7 mouse cellular contexts compared by ENCODE assay signal in the genomic region with DNA sequence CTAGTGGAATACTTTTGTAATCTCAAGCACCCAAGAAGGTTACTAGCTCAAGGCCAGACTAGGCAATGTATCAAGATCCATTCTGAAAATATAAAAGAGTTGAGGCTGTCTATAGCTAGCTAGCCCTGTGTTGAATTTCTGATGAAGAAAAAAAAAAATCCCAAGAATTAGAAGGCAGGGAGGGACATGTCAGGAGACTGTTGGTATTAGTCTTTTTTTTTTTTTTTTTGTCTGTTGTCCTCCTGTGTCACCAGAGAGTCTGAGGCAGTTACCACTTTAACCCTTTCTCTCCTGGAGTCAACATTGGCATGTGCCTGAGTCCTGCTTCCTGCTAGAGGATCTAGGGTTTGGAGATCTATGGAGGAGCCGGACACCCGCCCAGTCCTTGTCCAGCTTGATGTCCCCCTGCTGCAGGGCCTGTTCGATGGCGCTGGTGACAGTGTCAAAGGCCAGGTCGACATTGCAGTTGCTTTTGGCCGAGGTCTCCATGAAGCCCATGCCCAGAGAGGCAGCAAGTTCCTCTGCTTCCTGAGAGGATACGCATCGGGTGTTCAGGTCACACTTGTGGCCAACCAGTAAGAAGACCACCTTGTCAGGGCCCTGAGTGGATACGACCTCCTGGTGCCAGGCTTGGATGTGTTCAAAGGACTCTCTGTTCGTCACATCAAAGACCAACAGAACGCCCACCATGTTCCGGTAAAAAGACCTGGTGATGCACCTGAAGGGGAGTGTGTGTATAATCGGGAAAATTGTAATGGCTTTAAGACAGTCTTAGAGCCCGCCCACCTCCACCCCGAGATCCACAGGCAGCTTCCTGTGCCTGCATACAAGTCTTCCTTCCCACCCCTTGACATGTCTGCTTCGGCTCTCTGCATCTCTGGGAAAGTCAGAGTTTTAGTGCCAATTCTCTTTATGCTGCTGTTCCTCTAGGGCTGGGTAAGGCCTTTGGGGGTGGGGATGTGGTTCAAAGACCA. TPM values are rescaled to one million over a fixed set of nuclear protein-coding genes. Genes with fewer than 3 reads are reported as not detected.
DNase-seq lines count a peak whose midpoint lies in the region; ATAC-seq lines count a peak whose summit lies in the region.

No protein-coding gene starts in this region.

- peaks cover 21% of the 10 kb centered on the region for H3K27me3 ChIP-seq in megakaryocyte, embryonic 14.5 days (replicated peaks)
- H3K27me3 ChIP-seq in embryonic facial prominence, embryonic 13.5 days = no peaks in the 10 kb centered on the region
- H3K27me3 ChIP-seq in limb, embryonic 10.5 days (ENCODE audit: low read depth, poor library complexity, severe bottlenecking) = no peaks in the 10 kb centered on the region
- no peaks in the 10 kb centered on the region for H3K27me3 ChIP-seq in stomach, embryonic 14.5 days (ENCODE audit: control insufficient read depth, insufficient read depth, low read length)

- peak overlapping the region; percentile 71 for H3K9ac ChIP-seq in embryonic facial prominence, embryonic 13.5 days
- H3K9ac ChIP-seq in stomach, embryonic 14.5 days (replicated peaks; ENCODE audit: low read depth, low read length) = peak overlapping the region; percentile 50; the same call in 1 of the 2 replicates

- H3K27ac ChIP-seq in embryonic facial prominence, embryonic 13.5 days = peak overlapping the region; percentile 55; the same call in 1 of the 2 replicates
- peak overlapping the region; percentile 38 for H3K27ac ChIP-seq in limb, embryonic 10.5 days
- H3K27ac ChIP-seq in stomach, embryonic 14.5 days (ENCODE audit: low read length) = no peak overlapping the region

- H3K36me3 ChIP-seq in megakaryocyte, embryonic 14.5 days (replicated peaks; ENCODE audit: low read length) = no peaks in the 10 kb centered on the region
- no peaks in the 10 kb centered on the region for H3K36me3 ChIP-seq in embryonic facial prominence, embryonic 13.5 days
- no peaks in the 10 kb centered on the region for H3K36me3 ChIP-seq in limb, embryonic 10.5 days
- H3K36me3 ChIP-seq in stomach, embryonic 14.5 days (ENCODE audit: control insufficient read depth, insufficient read depth, low read length) = no peaks in the 10 kb centered on the region

- ATAC-seq in megakaryocyte, adult 5-6 weeks (ENCODE audit: poor library complexity, severe bottlenecking) = no peak
- ATAC-seq in embryonic facial prominence, embryonic 13.5 days (ENCODE audit: insufficient number of reproducible peaks, insufficient read depth, low FRiP score, low TSS enrichment, low read depth) = no peak
- no peak for ATAC-seq in stomach, embryonic 14.5 days (ENCODE audit: insufficient number of reproducible peaks, insufficient read depth, low FRiP score, low read depth)

- WGBS in embryonic facial prominence, embryonic 13.5 days = 59% methylated on average over 16 of the region's 16 CpGs
- 64% methylated on average over 16 of the region's 16 CpGs for WGBS in limb, embryonic 10.5 days
- WGBS in stomach, embryonic 14.5 days = 65% methylated on average over 16 of the region's 16 CpGs

- H3K9me3 ChIP-seq in megakaryocyte, embryonic 14.5 days = no peaks in the 10 kb centered on the region
- no peaks in the 10 kb centered on the region for H3K9me3 ChIP-seq in embryonic facial prominence, embryonic 13.5 days
- no peaks in the 10 kb centered on the region for H3K9me3 ChIP-seq in limb, embryonic 10.5 days (replicated peaks)
- no peaks in the 10 kb centered on the region for H3K9me3 ChIP-seq in stomach, embryonic 14.5 days (ENCODE audit: control insufficient read depth, low read depth, low read length)

- H3K4me3 ChIP-seq in megakaryocyte, embryonic 14.5 days (replicated peaks) = peak overlapping the region; percentile 91
- H3K4me3 ChIP-seq in embryonic facial prominence, embryonic 13.5 days = peak overlapping the region; percentile 49
- H3K4me3 ChIP-seq in limb, embryonic 10.5 days = peak overlapping the region; percentile 54
- peak overlapping the region; percentile 38 for H3K4me3 ChIP-seq in stomach, embryonic 14.5 days (ENCODE audit: low read depth, low read length)

- peaks cover 33% of the 10 kb centered on the region for H3K4me1 ChIP-seq in megakaryocyte, embryonic 14.5 days
- peaks cover 11% of the 10 kb centered on the region for H3K4me1 ChIP-seq in embryonic facial prominence, embryonic 13.5 days
- peaks cover 14% of the 10 kb centered on the region for H3K4me1 ChIP-seq in limb, embryonic 10.5 days
- H3K4me1 ChIP-seq in stomach, embryonic 14.5 days (ENCODE audit: control insufficient read depth, insufficient read depth, low read length) = 0 out of 2 replicates have a peak, but pooled peaks cover 6% of the 10 kb centered on the region

- peak overlapping the region; percentile 78 for H3K4me2 ChIP-seq in embryonic facial prominence, embryonic 13.5 days
- H3K4me2 ChIP-seq in stomach, embryonic 14.5 days (replicated peaks; ENCODE audit: low read depth, low read length) = peak overlapping the region; percentile 70

- no peak for DNase-seq in limb, embryonic 10.5 days (ENCODE audit: low spot score)
- no peak for DNase-seq in layer of hippocampus, postnatal 10 days (ENCODE audit: low spot score in 2 of 2)
- no peak for DNase-seq in spleen, adult 12 weeks (ENCODE audit: low spot score)

RNA-seq across cellular contexts. Expression of a gene that starts 0.9 kb away (rescaled TPM):
- not detected in 2 replicates for polyA plus RNA-seq in megakaryocyte, embryonic 14.5 days (2012; ENCODE audit: insufficient read depth, low replicate concordance)
- not detected in 2 replicates for total RNA-seq in megakaryocyte, adult 5-6 weeks (2015)
- total RNA-seq in megakaryocyte, adult 5-6 weeks (2017) = not detected in 2 replicates
- 2.1 and 2.6 TPM in 2 replicates for polyA plus RNA-seq in embryonic facial prominence, embryonic 13.5 days (2015; fragmentation: Nextera tagmentation; extraction: Ambion mirVana)
- 0.68 and 1.4 TPM in 2 replicates for polyA plus RNA-seq in limb, embryonic 10.5 days (2016; fragmentation: Nextera tagmentation; extraction: Ambion mirVana)
- 2.2 and 2.6 TPM in 2 replicates for polyA plus RNA-seq in stomach, embryonic 14.5 days (2014; fragmentation: Nextera tagmentation; extraction: Ambion mirVana)
- total RNA-seq in layer of hippocampus, postnatal 10 days (2021) = 1 to 10 TPM; 1.8 to 2.6 TPM

RNA-seq across cellular contexts. Expression of a gene that starts 27.1 kb away (rescaled TPM):
- polyA plus RNA-seq in megakaryocyte, embryonic 14.5 days (2012; ENCODE audit: insufficient read depth, low replicate concordance) = 20.9 and 58.9 TPM in 2 replicates
- 25.3 and 32.6 TPM in 2 replicates for total RNA-seq in megakaryocyte, adult 5-6 weeks (2015)
- total RNA-seq in megakaryocyte, adult 5-6 weeks (2017) = 22.6 and 25.7 TPM in 2 replicates
- 78.5 and 83.1 TPM in 2 replicates for polyA plus RNA-seq in embryonic facial prominence, embryonic 13.5 days (2015; fragmentation: Nextera tagmentation; extraction: Ambion mirVana)
- 89.2 and 90.1 TPM in 2 replicates for polyA plus RNA-seq in limb, embryonic 10.5 days (2016; fragmentation: Nextera tagmentation; extraction: Ambion mirVana)
- polyA plus RNA-seq in stomach, embryonic 14.5 days (2014; fragmentation: Nextera tagmentation; extraction: Ambion mirVana) = 68.3 and 74.8 TPM in 2 replicates
- 10 to 100 TPM; 25.7 to 29.2 TPM for total RNA-seq in layer of hippocampus, postnatal 10 days (2021)

RNA-seq across cellular contexts. Expression of a gene that starts 28.1 kb away (rescaled TPM):
- 0.87 and 14.0 TPM in 2 replicates for polyA plus RNA-seq in megakaryocyte, embryonic 14.5 days (2012; ENCODE audit: insufficient read depth, low replicate concordance)
- total RNA-seq in megakaryocyte, adult 5-6 weeks (2015) = 40.8 and 41.2 TPM in 2 replicates
- total RNA-seq in megakaryocyte, adult 5-6 weeks (2017) = 49.0 and 74.5 TPM in 2 replicates
- polyA plus RNA-seq in embryonic facial prominence, embryonic 13.5 days (2015; fragmentation: Nextera tagmentation; extraction: Ambion mirVana) = 52.5 and 57.9 TPM in 2 replicates
- polyA plus RNA-seq in limb, embryonic 10.5 days (2016; fragmentation: Nextera tagmentation; extraction: Ambion mirVana) = 60.9 and 62.9 TPM in 2 replicates
- polyA plus RNA-seq in stomach, embryonic 14.5 days (2014; fragmentation: Nextera tagmentation; extraction: Ambion mirVana) = 34.8 and 36.2 TPM in 2 replicates
- 10 to 100 TPM; 16.6 to 17.6 TPM for total RNA-seq in layer of hippocampus, postnatal 10 days (2021)

RNA-seq across cellular contexts. Expression of a gene that starts 40.9 kb away (rescaled TPM):
- 7.9 and 9.0 TPM in 2 replicates for polyA plus RNA-seq in megakaryocyte, embryonic 14.5 days (2012; ENCODE audit: insufficient read depth, low replicate concordance)
- 17.9 and 21.6 TPM in 2 replicates for total RNA-seq in megakaryocyte, adult 5-6 weeks (2015)
- total RNA-seq in megakaryocyte, adult 5-6 weeks (2017) = 29.0 and 29.5 TPM in 2 replicates
- polyA plus RNA-seq in embryonic facial prominence, embryonic 13.5 days (2015; fragmentation: Nextera tagmentation; extraction: Ambion mirVana) = 42.6 and 46.2 TPM in 2 replicates
- 48.2 and 49.0 TPM in 2 replicates for polyA plus RNA-seq in limb, embryonic 10.5 days (2016; fragmentation: Nextera tagmentation; extraction: Ambion mirVana)
- 34.2 and 37.4 TPM in 2 replicates for polyA plus RNA-seq in stomach, embryonic 14.5 days (2014; fragmentation: Nextera tagmentation; extraction: Ambion mirVana)
- 10 to 100 TPM; 27.4 to 28.2 TPM for total RNA-seq in layer of hippocampus, postnatal 10 days (2021)

RNA-seq across cellular contexts. Expression of a gene that starts 51.2 kb away (rescaled TPM):
- polyA plus RNA-seq in megakaryocyte, embryonic 14.5 days (2012; ENCODE audit: insufficient read depth, low replicate concordance) = 1.2 and 16.4 TPM in 2 replicates
- 14.0 TPM in 2 replicates for total RNA-seq in megakaryocyte, adult 5-6 weeks (2015)
- total RNA-seq in megakaryocyte, adult 5-6 weeks (2017) = 20.4 and 21.0 TPM in 2 replicates
- 74.1 and 81.9 TPM in 2 replicates for polyA plus RNA-seq in embryonic facial prominence, embryonic 13.5 days (2015; fragmentation: Nextera tagmentation; extraction: Ambion mirVana)
- polyA plus RNA-seq in limb, embryonic 10.5 days (2016; fragmentation: Nextera tagmentation; extraction: Ambion mirVana) = 162 and 192 TPM in 2 replicates
- 45.3 and 45.5 TPM in 2 replicates for polyA plus RNA-seq in stomach, embryonic 14.5 days (2014; fragmentation: Nextera tagmentation; extraction: Ambion mirVana)
- 10 to 100 TPM; 17.7 to 20.1 TPM for total RNA-seq in layer of hippocampus, postnatal 10 days (2021)

Comparison
In these comparisons a context has a peak if more than half of its experiments do, and no peak if none do; other contexts are left out.
1. H3K4me3 ChIP-seq: peak in every context shown above with its lines; median percentile 91 in megakaryocyte, embryonic 14.5 days; 54 in limb, embryonic 10.5 days; 49 in embryonic facial prominence, embryonic 13.5 days; 38 in stomach, embryonic 14.5 days.